Mouse (Mus musculus) spleen, adult 10 weeks (tissue): ENCODE data around the gene Slc30a1. TPM values are rescaled to one million over a fixed set of nuclear protein-coding genes. Genes with fewer than 3 reads are reported as not detected.

ENCODE experiments used
- polyA plus RNA-seq: library from polyadenylated mRNA; stranded (reverse); fragments of 350-450 nt; fragmentation: Illumina TruSeq; extraction: RNeasy Lipid Tissue Mini Kit (QIAGEN cat#74804); gene quantifications from one replicate; pipeline ENCODE4 v1.2.3, GENCODE M21; 2015; ENCODE audit warnings: low replicate concordance; ENCODE audit not compliant: insufficient read depth

Gene Slc30a1
- 15.6 TPM for polyA plus RNA-seq

GRCm38 (mm10) chr1:191906571-191907430, at the start of gene Slc30a1:
Gene Slc30a1 (plus strand): TSS chr1:191906767.

Other genes with a start within 250 kb of the Slc30a1 start
- gene Lpgat1, start 188.9 kb upstream of the Slc30a1 start, polyA plus RNA-seq: 71.0 TPM
- 7.3 TPM for gene Nek2, start 85.3 kb upstream of the Slc30a1 start, polyA plus RNA-seq
- not detected for gene Rd3, start 70.6 kb downstream of the Slc30a1 start, polyA plus RNA-seq
- 106 TPM for gene Traf5, start 185.8 kb downstream of the Slc30a1 start, polyA plus RNA-seq
- 17.7 TPM for gene Rcor3, start 231.3 kb downstream of the Slc30a1 start, polyA plus RNA-seq